Mouse (Mus musculus) MEL (cell line): ENCODE measurements around the gene Tsfm.

Source experiments
- CTCF ChIP-seq, 3 experiments: IDR thresholded peaks in 2 of 3; conservative IDR thresholded peaks in 1 of 3; 2 replicates each; pipeline ENCODE4 v1.5.1; 2011 to 2012; ENCODE audit warnings: low read length in 3 of 3, low read depth in 2 of 3, mild to moderate bottlenecking in 2 of 3, improper control_type of control experiment in 1 of 3, inconsistent platforms in 1 of 3, mixed read lengths in 1 of 3, moderate library complexity in 1 of 3; ENCODE audit not compliant: control insufficient read depth in 1 of 3, insufficient read depth in 1 of 3, poor library complexity in 1 of 3, severe bottlenecking in 1 of 3
- NRF1 ChIP-seq: IDR thresholded peaks from 2 replicates; pipeline ENCODE4 v1.6.1; 2014; ENCODE audit warnings: low read depth, mild to moderate bottlenecking, inconsistent platforms, low read length, improper control_type of control experiment, moderate library complexity; ENCODE audit not compliant: poor library complexity, insufficient read depth, severe bottlenecking
- POLR2A ChIP-seq, 2 experiments: IDR thresholded peaks; 2 replicates each; pipeline ENCODE4 v1.6.1; 2011 to 2012; ENCODE audit warnings: low read length in 2 of 2, mild to moderate bottlenecking in 2 of 2, control low read depth in 1 of 2, improper control_type of control experiment in 1 of 2, low read depth in 1 of 2, moderate library complexity in 1 of 2; ENCODE audit not compliant: control insufficient read depth in 1 of 2, insufficient read depth in 1 of 2, poor library complexity in 1 of 2

DNA sequence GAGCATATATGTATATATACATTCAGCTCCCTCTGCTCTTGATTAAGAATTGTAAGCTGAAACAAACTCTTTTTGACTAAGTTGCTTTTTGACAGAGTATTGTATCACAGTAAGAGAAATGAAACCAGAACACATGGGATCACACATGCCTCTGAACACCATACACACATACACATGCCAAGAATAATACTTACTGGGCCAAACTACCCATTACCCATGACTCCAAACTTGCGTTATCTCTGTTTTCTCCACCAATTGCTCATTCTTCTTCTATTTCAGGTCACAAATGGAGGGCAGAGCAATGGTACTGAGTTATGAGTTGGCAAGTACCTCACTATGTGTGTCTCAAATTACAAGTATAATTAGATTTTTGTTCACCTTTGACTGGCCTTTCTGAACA lies 43.3 kb upstream of the Tsfm start:
- no peak for TF ChIP-seq CTCF (IDR thresholded peaks at IDR 0.05 in 2 of 3, conservative IDR thresholded peaks at IDR 0.05 in 1 of 3; ENCODE audit: control insufficient read depth in 1 of 3, insufficient read depth in 1 of 3, low read depth in 2 of 3, low read length in 3 of 3, poor library complexity in 1 of 3, severe bottlenecking in 1 of 3)
- no peak for TF ChIP-seq POLR2A (IDR thresholded peaks at IDR 0.05; ENCODE audit: control insufficient read depth in 1 of 2, insufficient read depth in 1 of 2, low read depth in 1 of 2, low read length in 2 of 2, poor library complexity in 1 of 2)
- no peak for TF ChIP-seq NRF1
